Mouse (Mus musculus) layer of hippocampus, adult 2 months (tissue): ENCODE results near the gene Trmo. TPM values are rescaled to one million over a fixed set of nuclear protein-coding genes. Genes with fewer than 3 reads are reported as not detected.

Experiments
- DNase-seq, 2 experiments: peaks; one replicate each; pipeline ENCODE4 v3.0.0; 2022; ENCODE audit warnings: low spot score in 2 of 2
- H3K27ac ChIP-seq: fragments of 200-600 bp; 2 replicates; pipeline ENCODE4 v1.8.1; 2022
- H3K4me3 ChIP-seq: fragments of 200-600 bp; 2 replicates; pipeline ENCODE4 v1.8.1; 2022; ENCODE audit warnings: mild to moderate bottlenecking
- CTCF ChIP-seq: fragments of 200-600 bp; conservative IDR thresholded peaks from 2 replicates; pipeline ENCODE4 v1.8.1; 2022; ENCODE audit warnings: antibody characterized with exemption, mild to moderate bottlenecking, moderate library complexity
- total RNA-seq, 2 experiments: library from RNA; stranded (reverse); gene quantifications; 2 replicates each; pipeline ENCODE4 v1.2.3; 2021

Trmo gene
- total RNA-seq, 2 experiments from 2014 or later: 4.6 to 4.8 TPM

DNA sequence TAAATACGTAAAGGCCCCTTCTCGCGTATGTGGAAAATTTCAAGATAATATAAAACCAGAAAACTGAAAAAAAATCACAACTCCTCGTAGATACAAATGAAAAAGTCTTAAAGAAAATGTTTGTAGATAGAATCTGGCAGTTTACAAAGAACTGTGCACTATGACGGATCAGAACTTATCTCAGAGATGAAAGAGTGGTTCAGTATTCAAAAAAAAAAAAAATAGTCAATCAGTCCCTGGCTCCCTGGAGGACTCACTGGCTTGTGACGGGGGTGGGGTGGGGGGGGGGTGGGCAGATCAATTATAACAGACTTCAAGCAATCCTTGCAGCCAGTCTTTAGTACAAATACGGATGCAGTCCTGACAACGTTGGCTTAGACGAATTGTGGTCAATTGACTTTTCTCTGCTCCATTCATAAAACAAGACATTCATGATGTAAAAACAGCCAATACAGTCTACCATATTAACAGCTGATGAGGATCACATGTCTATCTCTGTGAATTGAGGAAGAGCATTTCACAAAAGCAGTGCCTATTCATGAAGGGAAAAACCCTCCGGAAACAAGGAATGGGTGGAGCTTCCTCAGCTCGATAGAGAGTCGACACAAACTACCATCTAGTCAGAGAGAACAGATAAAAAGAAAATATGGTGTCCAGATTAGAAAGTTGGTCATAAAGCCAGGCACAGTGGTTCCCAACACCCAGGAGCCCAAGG, 29.5 kb downstream of the Trmo start:
- DNase-seq: no peak
- H3K27ac ChIP-seq: no peak overlapping the region
- no peak overlapping the region for H3K4me3 ChIP-seq
- no peak for TF ChIP-seq CTCF

DNA sequence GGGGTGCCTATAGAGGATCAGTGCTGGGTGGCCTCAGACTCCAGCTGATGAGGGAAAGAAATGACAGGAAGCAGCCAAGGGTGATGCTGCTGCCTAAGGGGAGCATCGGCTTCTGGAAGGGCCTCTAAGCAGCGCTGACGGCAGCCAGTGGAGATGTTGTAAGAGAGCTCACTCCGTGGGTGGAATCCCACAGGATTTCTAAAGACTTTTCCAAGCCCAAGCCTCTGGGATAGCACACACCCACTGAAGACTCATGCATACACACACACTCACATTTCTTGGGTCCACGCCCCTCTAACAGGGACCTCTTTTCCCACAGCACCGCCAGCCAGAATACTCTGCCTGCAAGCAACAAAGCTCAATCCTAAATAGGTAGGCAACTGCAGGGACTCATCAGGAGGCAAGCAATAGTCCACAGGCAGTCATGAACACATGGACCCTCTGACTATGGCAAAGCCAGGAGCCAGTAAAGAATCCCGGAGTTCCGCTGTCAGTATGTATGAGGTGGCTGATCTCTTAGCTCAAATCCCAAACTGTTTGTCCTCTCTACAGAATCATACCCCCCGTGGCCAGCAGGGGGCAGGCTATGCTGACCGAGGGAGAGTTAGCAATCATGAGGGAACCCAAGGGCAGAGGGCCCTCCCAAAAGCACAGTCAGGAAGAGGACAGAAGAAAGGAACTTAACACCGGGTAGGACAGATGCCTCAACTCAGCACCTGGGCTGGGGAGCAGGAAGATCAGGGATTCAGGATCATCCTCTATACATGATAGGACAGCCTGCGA, 32.7 kb downstream of the Trmo start:
- no peak overlapping the region for H3K4me3 ChIP-seq
- peak; percentile 84 for TF ChIP-seq CTCF
- peak in 1 of 2 experiments; percentile 56 for DNase-seq
- no peak overlapping the region for H3K27ac ChIP-seq

DNA sequence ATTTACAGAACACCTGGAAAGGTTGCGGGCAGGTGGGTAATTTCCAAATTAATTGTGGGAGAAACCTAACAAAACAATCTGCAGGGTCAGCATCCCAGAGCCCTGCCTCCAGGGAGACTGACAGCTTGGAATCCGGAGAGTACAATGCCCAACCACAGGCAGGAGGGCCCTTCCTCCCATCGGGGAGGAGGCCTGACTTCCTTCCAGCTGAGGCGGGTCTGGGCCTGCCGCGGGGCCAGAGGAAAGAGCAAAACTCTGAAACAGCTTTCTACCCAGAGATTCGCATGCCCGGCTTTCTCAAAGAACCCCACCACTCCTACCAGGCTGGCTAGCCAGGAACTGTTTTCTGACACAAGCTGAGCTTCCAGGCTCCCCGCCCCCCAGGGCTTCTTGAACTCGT, 36.2 kb downstream of the Trmo start:
- DNase-seq: no peak
- TF ChIP-seq CTCF: no peak
- H3K27ac ChIP-seq: no peak overlapping the region
- H3K4me3 ChIP-seq: no peak overlapping the region

DNA sequence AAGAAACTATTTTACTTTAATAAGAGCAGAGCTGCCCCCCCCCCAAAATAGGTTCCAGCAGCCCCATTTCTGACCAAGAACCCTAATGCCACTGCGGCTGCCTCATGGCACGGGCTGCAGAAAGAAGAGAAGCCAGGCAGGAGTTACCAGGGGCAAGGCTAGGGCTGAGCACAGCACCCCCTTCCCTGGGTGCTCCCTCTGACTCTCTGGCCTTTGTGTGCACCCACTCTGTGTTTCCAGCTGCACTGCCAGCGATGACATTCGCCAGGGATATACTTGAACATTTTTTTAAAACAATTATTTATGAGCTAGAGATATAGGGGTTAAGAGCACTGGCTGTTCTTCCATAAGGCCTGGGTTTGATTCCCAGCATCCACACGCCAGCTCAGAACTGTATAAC, 39.7 kb downstream of the Trmo start:
- H3K27ac ChIP-seq: no peak overlapping the region
- no peak for TF ChIP-seq CTCF
- no peak overlapping the region for H3K4me3 ChIP-seq
- no peak for DNase-seq

DNA sequence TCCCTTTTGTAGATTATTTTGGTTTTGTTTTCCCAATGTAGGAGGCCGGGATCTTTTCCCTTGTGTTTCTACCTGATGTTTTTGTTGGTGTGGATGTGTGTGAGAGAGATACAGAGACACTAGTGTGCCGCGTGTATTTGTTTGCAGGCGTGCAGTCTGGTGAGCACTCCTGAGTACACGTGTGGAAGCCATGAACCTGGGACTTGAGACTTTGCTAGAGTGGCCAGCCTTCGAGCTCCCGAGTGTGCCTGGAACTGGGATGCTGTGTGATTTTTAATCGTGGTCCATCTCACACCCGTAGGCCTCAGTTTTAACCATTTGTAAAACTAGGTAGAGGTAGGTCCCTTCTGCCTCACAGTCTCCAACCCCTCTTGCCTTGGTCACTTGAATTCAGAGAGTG, 40.3 kb downstream of the Trmo start:
- Histone ChIP-seq H3K4me3 (no peak overlapping the region), H3K27ac (no peak overlapping the region)
- no peak for DNase-seq
- no peak for TF ChIP-seq CTCF

DNA sequence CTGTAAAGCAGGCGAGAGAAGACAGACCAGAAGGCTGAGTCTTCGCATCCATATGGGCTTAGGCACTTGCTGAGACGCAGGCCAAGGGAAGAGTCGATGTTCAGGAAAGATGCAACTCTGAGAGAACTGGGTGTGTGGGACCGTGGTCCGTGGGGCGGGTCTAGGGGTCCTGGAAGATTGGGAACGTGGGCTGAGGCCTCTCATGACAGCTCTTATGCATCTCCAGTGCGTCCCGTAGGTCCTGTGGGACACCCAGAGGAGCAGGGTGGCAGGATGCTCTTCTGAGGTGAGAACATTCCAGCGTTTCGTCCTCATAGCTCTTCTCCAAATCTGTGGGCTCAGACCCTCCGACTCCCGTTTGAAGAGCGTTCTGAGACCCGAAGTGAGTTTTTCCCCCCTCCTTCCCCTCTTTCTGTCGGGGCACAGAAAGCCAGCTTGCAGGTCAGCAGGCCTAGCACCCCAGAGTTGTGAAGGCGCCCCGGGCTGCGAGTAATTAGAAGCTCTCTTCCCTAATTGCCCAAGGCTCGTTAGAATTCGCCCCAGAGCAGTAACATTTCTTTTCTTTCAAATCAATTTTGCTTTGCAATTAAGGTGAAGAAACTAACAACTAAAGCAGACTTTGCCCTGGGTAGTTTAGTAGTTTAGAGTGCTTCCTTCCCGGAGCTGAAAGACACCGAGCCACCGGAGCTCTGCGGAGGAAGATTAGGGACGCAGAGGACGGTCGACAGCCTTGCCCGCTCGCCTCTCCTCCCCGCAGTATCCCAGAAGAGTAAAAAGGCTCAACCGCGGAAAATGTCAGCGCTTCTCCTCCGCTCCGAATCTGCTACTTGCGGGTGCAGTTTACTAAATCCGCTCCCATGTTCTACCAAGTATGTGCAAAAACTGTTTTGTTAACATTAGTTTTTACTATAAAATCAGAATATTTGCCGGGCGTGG, 41.4 kb downstream of the Trmo start:
- DNase-seq: no peak
- Histone ChIP-seq H3K27ac (no peak overlapping the region), H3K4me3 (no peak overlapping the region)
- no peak for TF ChIP-seq CTCF

DNA sequence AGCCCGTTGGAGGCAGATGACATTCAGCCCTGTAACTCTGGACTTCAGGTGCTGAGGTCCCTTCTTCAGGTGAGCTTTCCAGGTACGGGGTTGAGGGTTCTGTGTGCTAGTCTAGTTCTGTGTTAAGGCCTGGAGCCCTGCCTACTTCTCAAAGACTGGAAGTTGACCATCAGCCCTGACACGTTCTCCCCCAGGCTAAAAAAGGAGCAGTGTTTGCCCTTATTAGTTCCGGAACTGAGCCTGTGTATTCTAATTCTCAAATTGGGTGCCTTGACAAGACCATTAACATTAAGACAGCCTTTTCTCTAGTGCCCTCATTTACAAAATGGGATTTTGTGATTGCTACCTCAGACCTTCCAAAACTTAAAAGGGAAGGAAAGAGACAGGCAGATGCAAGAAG, 42.1 kb downstream of the Trmo start:
- no peak overlapping the region for H3K27ac ChIP-seq
- no peak for DNase-seq
- no peak overlapping the region for H3K4me3 ChIP-seq
- TF ChIP-seq CTCF: no peak

DNA sequence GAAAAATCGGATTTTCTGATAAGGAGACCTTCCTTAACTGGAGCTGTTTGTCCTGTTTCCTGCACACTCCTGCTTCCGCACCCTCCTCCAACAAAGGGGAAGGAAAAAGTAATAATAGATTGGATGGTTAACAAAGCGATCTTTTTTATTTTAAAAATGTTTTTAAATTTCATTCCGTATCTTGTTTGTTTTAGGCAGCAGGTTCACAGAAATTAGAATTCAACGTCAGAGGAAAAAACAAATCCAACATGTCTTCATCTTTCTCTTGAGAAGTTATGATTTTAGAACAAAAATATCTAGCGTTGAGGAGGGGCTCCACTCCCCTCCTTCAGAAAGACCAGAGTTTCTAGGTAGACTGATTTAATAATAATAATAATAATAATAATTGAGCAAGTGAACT, 43.0 kb downstream of the Trmo start:
- Histone ChIP-seq H3K27ac (no peak overlapping the region), H3K4me3 (no peak overlapping the region)
- no peak for DNase-seq
- TF ChIP-seq CTCF: no peak

DNA sequence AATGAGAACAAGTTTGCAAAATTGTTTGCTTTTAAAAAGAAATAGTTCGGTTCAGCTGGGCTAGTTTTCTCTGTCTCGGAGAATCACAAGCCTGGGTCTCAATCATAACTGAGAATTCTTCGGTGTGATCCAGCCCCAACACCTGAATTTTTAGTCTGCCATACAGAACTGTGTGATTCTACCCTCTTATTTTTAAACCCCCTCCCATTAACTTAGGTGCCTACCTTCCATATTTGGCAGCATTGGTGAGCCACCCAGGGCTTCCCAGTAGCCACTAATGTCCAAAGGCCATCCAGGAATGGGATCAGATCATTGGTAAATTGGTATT, 43.5 kb downstream of the Trmo start:
- no peak overlapping the region for H3K27ac ChIP-seq
- no peak overlapping the region for H3K4me3 ChIP-seq
- TF ChIP-seq CTCF: no peak
- DNase-seq: no peak

DNA sequence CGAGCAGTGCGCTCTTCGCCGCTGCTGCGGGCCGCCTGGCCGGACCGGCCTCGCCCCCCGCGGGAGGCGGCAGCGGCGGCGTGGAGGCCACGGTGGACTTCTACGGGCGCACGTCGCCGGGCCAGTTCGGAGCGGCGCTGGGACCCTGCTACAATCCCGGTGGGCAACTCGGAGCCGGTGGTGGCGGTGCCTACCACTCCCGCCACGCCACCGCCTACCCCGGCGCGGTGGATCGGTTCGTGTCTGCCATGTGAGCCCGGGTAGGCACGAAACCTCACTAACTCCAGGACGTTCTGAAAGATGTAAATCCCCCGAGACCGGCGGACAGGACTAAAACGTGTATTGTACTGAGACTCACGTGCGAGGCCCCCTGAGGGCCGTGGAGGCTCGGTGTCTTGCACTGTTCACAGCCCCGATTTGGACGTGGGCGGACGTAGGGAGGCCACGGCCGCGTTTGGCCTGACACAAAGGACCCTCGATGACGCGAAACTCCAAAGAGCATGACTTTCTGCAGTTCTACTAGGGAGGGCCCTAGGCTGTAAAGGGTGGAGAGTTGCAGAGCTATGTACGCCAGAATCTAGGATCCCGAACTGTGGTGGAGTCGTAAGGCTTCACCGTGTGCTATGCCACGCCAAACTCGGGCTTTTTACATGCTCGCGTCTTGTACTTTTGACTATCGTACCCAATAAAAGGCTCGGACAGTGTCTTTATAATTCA, 44.0 kb downstream of the Trmo start:
- DNase-seq: no peak
- H3K4me3 ChIP-seq: no peak overlapping the region
- H3K27ac ChIP-seq: no peak overlapping the region
- no peak for TF ChIP-seq CTCF

DNA sequence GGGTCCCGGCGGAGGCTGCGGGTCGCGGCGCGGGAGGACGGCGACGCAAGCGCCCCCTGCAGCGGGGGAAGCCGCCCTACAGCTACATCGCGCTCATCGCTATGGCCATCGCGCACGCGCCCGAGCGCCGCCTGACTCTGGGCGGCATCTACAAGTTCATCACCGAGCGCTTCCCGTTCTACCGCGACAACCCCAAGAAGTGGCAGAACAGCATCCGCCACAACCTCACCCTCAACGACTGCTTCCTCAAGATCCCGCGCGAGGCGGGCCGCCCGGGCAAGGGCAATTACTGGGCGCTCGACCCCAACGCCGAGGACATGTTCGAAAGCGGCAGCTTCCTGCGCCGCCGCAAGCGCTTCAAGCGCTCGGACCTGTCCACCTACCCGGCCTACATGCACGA, 44.9 kb downstream of the Trmo start:
- Histone ChIP-seq H3K4me3 (peak overlapping the region; percentile 24; the same call in 1 of the 2 replicates), H3K27ac (no peak overlapping the region)
- TF ChIP-seq CTCF: no peak
- no peak for DNase-seq

DNA sequence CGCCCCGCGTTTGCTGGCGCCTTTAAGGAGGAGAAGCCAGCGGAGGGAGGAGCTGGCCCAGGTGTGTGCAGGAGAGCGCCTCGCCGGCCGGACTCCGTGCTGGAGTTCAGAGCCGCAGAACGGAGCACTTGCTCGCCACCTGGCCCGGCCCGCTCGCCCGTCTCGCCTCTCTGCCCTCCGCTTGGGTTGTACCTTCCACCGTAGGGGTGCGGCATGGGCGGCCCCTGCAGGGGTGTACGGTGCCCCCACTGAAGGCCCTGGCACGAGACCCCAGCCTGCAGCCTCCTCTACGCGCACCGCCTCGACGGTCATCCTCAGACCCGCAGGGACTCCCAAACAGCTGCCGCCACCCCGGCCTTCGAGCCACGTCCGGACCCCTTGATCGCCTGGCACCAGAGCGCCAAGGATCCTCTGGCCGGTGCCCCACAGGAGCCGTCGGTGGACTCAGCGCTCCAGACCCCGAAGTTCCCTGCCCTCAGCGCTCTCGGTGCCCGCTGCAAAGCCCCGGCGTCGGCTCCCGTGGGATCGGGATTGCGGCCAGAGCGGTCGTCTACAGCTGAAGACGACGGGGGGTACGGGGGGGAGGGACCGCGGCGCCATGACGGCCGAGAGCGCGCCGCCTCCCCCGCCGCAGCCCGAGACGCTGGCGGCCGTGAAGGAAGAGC, 45.5 kb downstream of the Trmo start, which contains the start of gene Foxe1:
Foxe1 (plus strand) TSS at position 14 of the 665 bp plus-strand sequence.
- TF ChIP-seq CTCF: no peak
- Histone ChIP-seq H3K27ac (no peak within 1 kb of the TSS), H3K4me3 (peak within 1 kb of the TSS; percentile 24; the same call in 1 of the 2 replicates)
- DNase-seq: no peak
